Mouse (Mus musculus) R1 (cell line): Measurements from ENCODE around the gene Tmem50b.

Experiments
- DNase-seq: peaks from one replicate; pipeline ENCODE4 v3.0.0-alpha.2; 2018; ENCODE audit warnings: low read depth, low spot score

Gene Tmem50b

DNA sequence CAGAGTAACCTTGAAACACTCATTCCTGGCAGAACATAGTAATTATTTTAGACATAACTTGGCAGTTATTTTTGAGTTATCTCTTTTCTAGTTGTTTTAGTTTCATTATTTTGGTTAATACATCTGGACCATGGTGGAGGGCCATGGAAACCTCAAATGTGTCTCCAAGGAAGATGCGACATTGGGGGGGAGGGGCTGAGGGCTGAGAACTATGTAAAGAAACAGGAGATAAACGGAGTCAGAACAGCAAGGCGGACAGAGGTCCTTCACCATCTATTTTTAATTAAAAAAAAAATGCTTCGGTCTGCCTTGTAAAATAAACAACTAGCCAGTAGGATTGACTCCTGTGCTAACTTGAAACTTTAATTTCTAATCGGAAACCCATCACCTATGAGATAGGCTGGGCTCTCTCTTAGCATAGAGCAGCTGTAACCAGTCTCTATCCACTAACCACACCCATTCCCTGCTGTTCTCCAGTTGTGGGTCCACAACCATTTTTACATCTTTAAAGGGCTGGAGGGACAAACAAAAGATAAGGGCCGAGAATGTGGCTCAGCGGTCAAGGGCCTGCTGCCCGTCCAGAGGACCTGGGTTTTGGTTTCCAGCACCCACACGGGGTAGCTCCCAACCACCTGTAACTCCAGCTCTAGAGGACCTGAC is 32.2 kb downstream of the Tmem50b start:
- DNase-seq = peak; percentile 58

DNA sequence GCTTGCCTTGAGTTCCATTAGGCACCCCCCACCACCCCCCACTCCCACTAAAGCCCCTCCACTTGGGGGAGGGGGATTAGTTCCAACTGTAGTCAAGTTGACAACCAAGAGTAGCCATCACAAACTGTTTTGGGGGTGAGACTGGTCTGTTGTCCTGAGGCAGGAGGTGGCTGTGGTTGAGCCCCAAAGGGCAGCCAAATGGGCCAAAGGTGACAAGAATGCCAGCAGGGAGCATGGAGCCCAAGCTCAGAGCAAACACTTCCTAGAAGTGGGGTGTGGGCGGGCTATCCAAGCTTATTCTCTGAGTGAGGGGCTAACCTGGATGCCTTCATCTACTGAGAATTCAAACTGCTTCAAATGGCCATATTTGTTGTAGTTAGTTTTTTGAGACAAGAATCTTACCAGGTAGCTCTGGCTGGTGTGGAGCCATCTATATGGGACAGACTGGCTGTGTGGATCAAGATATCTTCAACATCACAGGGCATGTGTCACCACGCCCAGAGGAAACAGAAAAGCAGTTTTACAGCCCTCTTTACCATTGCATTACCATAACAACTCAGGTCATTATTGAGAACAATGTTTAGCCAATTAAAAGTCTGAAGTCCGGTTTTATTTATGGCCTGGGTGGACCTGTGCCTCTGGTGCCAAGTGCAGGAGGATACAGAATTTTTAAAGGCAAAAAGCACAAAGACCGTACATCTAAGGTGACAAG is 32.9 kb downstream of the Tmem50b start:
- peak; percentile 85 for DNase-seq

DNA sequence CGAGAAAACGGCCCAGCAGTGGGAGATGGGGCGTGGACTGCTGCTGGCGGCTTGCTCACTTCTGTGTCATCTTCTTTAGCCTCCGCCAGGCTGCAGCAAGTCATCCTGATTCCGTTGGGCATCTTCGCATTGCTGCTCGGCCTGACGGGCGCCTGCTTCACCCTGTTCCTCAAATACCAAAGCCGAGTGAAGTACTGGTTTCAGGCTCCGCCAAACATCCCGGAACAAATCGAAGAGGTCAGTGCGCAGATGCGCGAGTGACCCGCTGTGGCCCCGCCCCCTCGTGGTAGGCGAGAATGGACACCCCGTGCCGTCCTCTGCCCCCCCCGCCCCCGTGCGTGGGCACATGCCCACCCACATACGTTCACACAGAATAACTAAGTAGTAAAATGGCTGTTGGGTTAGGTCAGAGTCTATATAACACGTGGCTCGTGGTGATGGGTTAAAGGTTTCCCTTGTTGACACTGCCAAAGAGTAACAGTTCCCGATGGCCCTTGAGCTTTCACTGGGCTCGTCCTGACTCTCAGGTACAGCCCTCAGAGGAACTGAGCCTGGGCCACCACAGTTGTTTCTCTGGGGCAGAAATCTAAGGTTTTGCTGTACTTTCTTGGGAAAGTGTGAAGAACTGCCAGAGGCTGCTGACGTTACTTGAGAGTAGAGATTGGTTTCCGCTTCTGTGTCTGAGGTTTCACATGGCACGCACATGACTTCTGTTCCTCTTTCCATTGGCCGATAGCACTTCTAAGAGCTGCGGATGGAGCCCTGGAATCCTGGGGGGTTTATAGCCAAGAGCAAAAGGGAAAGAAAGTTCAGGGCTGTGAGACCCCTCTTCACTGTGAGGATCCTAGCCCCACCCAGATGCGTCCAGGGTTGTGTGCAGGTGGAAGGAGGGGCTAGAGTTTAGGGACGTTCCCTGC is 35.8 kb downstream of the Tmem50b start:
- DNase-seq = peak; percentile 84

DNA sequence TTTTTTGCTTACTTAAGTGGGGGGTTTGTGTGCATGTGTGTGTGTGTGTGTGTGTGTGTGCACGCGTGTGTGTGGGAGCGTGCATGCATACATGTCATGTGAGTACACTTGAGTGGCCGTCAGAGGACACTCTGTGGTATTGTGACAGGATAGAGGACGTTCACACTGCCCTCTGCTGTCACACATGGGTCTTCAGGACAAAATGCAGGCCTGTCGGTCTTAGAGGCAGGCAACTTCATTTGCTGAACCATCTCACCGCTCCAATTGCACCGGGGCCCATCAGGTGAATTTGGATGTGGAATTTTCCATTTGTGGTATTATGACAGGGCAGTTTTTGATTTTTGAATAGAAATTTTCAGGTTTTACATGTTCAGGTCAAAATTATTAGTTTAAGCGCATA is 36.5 kb downstream of the Tmem50b start:
- DNase-seq = no peak

DNA sequence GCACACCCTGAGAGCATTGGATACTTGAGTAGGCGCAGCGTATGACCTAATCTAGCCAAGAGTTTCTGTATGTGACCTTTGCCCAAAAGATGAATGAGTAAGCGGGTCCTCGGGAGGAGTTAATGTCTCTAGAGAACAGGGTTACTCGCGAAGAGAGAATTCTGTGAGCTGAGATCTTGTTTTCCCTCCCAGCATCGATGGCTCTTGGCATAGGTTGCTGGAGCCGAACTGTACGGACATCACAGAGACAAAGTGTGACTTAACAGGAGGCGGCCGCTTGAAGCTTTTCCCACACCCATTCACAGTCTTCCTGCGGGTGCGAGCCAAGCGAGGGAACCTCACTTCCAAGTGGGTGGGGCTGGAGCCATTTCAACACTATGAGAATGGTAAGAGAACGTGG is 39.9 kb downstream of the Tmem50b start:
- DNase-seq = no peak

DNA sequence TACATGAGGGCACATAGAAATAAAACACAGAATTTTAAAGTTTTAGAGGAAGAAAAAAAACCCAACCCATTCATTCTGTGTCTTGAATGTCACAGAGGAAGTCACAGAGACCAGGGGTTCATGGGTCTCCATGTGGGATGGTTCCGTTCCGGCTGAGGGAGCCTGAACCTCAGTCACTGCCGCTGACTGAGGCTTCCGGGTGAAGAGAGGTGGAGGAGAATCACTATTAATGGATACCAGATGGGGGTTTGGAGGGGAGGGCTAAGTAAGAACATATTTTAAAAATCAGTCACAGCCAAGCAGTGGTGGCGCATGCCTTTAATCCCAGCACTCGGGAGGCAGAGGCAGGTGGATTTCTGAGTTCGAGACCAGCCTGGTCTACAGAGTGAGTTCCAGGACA is 40.4 kb downstream of the Tmem50b start:
- no peak for DNase-seq

DNA sequence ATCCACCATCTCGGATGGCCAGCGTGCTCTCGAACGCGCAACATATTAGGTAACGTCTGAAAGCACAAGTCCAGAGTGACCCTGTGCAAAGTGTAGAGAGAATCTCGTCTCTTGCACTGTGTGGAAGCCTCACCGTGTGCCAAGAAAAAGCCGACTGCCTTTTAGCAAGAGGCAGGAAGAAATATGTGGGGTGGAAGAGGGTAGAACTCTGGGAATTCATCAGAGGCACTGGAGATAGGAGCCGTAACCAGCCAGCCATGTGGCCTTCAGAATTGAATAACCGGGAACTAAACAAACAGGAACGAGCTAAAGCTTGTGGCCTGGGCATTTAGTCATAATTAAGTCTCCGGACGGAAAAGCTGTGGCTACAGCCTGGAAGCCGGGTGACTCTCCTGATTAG is 40.9 kb downstream of the Tmem50b start:
- no peak for DNase-seq

DNA sequence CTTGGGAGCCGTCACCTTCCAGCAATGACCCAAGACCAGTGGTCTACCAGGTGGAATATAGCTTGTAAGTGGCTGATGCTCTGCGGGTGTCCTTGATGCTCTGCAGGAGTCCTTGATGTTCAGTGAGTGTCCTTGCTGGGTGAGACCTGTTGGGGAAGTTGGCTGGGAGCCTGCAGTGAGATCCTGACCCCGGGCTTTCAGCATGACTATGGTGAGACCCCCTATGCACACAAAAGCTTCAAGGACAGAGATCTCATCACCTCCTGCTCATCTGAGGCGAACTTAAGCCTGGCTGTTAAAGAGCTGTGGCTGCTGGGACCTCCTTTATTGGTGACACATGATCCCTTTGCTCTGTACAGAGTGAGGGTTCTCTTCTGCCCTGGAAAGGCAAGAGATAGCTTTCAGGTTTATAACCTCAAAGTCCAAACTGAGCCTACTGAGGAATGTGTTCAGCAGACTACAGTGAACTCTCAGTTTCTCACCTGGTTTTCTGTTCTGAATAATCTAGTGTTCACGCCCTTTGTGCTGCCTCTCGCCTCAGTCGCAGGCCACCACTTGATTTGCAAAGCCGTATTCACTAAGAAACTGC is 42.5 kb downstream of the Tmem50b start:
- DNase-seq = no peak

DNA sequence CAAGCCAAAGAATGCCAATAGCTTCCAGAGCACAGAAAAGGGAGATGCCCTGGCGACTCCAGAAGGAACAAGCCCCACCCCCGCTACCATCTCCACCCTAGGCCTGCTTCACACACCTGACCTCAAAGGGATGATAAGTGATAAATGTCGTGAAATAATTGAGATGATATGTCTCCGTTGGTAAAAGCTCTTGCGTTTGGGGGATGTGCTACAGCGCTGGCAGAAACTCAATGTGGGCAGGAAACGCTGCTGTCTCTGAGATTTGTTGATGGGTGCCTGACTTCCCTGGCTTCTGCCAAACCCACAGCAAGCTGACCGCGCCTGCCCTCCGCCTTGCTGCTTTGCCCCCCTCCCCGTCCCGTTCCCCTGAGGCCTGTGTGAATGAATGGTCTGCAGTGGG is 44.0 kb downstream of the Tmem50b start:
- DNase-seq = no peak

DNA sequence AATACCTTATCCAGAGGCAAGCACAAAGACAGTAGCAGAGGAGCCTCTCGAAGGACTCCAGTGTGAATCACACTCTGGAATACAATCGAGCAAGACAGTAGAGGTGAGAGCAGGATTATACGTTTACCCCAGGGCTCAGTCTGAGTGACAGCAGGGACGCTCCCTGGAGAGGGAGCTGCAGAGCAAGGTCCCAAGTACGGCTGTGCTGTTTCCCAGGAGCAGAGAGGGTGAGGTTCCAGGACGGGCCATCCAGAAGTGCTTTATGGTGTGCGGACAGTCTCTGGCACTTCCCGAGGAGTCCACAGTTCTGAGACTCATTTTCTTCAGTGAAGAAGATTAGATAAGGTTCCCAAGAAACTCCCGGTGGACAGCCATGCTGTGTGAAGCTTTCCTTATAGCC is 45.5 kb downstream of the Tmem50b start:
- no peak for DNase-seq

DNA sequence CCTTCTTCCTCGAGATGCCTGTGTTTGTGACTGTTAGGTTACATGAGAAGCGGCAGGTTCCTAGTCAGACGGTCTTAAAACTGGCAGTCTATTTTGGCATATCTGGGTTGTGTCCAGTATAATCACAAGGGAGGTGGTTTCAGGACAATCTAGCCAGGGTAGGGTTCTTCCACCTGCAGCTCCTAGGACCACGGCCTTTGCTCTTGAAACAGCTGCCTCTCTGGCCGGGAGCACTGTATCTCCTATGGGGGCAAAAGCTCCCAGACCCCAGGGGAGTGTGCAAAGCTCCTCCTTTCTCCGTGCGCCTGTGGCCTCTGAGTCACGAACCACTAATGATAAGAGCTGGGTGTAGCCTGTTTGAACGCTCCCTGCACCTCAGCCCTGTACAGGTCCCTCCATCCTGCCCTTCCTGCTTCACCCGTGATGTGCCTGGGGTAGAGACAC is 46.5 kb downstream of the Tmem50b start:
- DNase-seq = no peak

DNA sequence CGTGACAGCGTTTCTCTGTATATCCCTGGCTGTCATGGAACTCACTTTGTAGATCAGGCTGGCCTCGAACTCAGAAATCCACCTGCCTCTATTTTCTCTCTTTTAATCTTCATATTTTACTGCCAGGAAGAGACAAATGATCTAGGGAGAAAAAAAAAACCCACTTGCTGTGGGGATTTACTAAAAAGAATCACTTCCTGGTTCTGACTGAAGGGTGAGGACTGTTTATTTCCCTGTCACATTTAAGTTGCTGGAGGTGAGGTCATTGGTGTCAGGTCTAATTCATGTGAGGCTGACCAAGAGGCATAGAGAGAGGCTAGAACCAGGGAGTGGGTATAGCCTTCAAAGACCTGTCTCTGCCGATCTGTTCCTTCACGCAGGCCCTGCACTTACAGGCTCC is 48.0 kb downstream of the Tmem50b start:
- DNase-seq = no peak

DNA sequence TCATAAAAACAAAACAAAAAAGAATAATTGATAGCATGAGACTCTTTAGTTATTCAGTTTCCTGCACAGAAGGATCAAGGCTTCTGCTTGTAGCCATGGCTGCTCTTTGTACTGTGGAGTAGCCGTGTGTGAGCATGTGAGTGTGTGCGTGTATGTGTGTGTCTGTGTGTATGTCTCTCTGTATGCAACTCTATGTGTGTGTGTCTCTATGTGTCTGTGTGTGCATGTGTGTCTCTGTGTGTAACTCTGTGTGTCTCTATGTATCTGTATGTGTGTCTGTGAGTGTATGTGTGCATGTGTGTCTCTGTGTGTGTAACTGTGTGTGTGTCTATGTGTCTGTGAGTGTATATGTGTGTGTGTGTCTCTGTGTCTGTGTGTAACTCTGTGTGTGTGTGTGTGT is 48.6 kb downstream of the Tmem50b start:
- no peak for DNase-seq

DNA sequence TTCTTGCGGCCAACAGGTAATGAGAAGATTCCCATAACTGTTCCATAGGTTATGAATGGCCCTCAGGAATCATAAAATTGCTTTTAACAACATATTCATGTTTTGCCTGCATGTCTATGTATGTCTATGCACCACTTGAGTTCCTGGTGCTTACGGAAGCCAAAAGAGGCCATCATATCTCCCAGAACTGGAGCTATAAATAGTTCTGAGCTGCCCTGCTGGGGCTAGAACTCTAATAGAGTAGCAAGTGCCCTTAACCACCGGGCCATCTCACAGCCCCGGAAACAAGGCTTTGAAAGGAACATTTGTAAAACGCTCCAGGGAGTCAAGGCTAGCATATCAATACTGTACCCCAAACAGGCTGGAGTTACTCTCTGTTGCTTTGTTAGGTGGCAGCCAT is 49.0 kb downstream of the Tmem50b start:
- DNase-seq = peak; percentile 71

DNA sequence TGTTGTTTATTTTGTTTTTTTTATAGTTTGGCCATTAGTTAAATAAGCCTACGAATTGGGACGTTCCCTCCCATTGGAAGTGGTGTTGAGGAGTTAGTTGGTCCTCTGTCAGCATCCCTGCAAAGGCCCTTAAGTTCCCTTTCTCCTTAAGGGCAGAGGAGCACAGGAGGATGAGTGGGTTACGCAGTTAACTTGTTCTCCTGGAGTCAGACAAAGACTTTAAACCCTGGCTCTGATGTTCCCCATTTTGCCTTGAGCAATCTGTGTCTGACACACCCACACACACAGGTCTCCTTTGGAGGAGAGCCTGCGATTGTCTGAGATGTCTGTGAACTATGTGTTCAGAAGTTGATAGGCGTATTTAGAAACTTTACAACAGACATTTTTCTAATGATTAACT is 49.6 kb downstream of the Tmem50b start:
- no peak for DNase-seq

DNA sequence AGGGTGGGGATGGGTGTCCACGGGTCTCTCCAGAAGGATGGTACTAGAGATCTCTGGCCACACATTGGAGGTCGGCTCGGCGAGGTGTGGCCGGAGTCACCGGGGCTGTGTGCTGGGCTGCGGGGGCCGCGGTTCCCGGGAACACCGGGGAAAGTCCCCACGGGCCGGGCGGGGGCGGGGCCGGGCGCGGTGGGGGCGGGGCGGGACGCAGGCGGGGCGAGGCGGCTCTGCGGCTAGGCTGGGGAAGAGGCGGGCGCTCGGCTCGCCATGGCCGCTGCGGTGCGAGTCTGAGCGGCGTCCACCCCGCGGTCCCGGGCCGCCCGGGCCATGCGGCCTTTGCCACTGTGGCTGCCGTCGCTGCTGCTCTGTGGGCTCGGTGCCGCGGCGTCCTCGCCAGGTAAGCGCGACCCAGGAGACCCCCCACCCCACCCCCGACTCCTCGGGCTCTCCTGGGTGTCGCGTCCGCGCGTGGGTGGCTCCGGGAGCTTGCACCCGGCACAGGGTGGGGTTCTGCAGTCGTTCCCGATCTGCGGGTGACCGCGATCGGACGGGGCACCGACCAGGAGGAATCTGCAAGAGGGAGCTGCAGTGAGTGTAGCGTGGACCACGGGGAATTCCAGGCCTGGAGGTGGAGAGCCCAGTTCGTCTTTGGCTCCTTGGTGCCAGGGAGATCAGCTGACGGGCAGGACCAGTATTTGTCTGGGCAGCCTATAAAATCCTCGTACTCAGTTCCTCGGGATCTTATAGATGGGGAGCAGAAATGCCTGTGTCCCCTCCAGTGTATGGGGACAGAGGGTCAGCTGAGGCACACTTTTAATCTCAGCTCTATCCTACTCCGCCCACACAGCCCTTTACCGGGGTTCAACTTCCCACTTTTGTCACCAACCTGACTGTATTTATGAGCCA is 50.5 kb downstream of the Tmem50b start, which contains the start of gene Ifngr2:
Gene Ifngr2, plus strand, starts transcription at position 237 of the 906 bp plus-strand sequence.
- DNase-seq = no peak

DNA sequence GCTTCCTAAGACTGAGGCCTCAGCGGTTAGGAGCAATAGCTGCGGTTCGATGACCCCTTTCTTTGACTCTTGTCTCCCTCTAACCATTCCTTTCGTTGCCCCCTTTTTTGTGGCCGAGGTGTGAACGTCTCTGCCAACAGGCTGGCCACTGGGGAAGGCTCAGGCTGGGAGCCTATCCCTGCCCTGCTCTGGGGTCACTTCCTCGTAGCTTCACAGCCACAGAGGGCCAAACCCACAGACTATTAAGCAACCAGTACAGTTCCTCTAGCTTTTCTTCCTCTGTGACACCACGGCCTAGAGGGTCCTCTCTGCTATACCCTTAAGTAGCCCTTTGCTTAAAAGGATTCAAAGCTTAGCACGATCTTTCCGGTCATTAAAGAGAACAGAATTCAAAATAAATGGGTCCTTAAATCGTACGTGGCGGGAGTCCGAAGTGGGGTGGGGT is 51.2 kb downstream of the Tmem50b start:
- no peak for DNase-seq

DNA sequence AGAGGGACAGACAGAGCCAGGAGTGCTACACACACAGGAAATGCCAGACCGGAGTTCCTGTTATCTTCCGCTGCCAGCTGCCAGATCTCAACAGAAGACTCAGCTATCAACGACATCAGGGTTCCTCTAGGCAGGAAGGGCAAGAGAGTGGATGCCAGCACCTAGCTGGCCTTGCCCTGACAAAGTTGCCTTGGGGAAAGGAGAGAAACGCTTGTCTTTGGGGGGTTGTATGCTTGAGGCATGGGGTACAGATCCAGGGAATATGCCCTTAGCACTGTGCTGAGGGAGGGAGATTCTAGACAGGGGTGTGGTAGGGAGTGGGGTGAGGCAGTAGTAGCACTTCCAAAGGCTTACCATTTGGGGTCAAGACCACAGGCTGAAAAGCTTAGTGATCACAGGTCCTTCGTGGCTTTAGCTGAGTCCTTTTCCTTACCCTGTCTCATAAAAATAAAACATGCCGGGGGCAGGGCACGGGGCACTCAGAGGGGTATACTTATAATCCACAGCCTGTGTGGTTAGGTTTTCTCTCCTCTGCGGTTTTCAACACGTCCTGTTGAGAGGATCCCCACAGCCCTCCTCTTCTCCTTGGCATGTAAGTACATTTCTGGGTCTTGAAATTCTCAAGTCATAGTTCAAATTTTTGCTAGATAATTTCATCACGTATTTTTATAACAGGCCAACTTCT is 51.9 kb downstream of the Tmem50b start:
- no peak for DNase-seq

DNA sequence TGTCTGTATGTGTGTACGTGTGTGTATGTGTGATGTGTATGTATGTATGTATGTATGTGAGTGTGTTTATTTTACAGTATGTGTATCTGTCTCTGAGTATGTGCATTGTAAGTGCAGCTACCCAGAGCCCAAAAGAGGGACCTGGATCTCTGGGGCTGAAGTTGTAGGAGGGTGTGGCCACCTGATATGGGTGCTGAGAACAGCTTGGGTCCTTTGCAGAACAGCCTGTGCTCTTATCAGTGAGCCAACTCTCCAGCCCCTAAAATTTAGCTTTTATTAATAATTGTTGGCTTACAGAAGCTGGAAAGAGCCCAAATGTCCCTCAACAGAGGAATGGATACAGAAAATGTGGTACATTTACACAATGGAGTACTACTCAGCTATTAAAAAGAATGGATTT is 54.0 kb downstream of the Tmem50b start:
- DNase-seq = no peak

DNA sequence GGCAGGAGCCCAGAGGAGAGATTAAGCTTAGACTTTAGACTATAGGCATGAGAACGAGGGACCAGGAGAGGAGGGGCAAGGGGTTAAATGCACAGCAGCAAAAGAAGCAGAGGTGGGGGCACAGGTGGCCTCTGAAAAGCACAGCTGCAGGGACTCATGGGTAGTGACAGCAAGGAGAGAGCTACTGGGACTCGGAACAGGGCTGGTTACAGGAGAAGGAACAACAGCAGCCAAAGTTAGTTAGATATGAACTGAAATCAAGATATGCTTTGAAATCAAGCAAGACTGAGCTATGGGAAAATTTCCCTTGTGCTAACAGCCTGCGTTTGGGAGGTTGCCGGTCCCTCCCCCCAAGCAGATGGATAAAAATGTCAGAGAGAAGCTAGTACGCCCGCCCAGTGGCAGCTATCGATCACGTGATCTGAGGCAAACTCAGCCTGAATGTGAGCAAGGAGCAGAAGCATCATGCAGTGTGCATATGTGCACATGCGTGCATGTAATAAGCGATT is 56.0 kb downstream of the Tmem50b start:
- peak; percentile 55 for DNase-seq
